Mouse (Mus musculus) myocyte (in vitro differentiated cells): ENCODE data around the gene Bace1. TPM values are rescaled to one million over a fixed set of nuclear protein-coding genes. Genes with fewer than 3 reads are reported as not detected.
A peak's percentile ranks its signal among the peaks of the same experiment; 100 is the strongest.

Experiments used
- H3K27me3 ChIP-seq: one replicate; pipeline ENCODE4 v1.6.1; 2011; ENCODE audit not compliant: control insufficient read depth, insufficient read depth, insufficient read length
- H3K36me3 ChIP-seq: one replicate; pipeline ENCODE4 v1.6.1; 2011; ENCODE audit not compliant: control insufficient read depth, insufficient read depth
- H3K4me2 ChIP-seq: one replicate; pipeline ENCODE4 v1.6.1; 2011; ENCODE audit warnings: low read depth, control low read depth
- H3K4me3 ChIP-seq: one replicate; pipeline ENCODE4 v1.5.1; 2011; ENCODE audit warnings: mild to moderate bottlenecking, control low read depth, moderate library complexity
- H3K79me2 ChIP-seq: one replicate; pipeline ENCODE4 v1.6.1; 2011; ENCODE audit not compliant: control insufficient read depth, insufficient read depth
- H3ac ChIP-seq: one replicate; pipeline ENCODE4 v1.6.1; 2011; ENCODE audit not compliant: control insufficient read depth, insufficient read length
- CEBPB ChIP-seq: IDR thresholded peaks from 2 replicates; pipeline ENCODE4 v1.6.1; 2011; ENCODE audit warnings: mild to moderate bottlenecking, moderate library complexity; ENCODE audit not compliant: poor library complexity, insufficient read depth, severe bottlenecking
- E2F4 ChIP-seq: IDR thresholded peaks from one replicate; pipeline ENCODE4 v1.6.1; 2011; ENCODE audit warnings: mild to moderate bottlenecking, control low read depth, moderate library complexity; ENCODE audit not compliant: insufficient read depth
- MAX ChIP-seq: IDR thresholded peaks from one replicate; pipeline ENCODE4 v1.6.1; 2011; ENCODE audit warnings: low read depth, mild to moderate bottlenecking, control low read depth
- MYOD1 ChIP-seq, 3 experiments: IDR thresholded peaks; one replicate each; pipeline ENCODE4 v1.6.1; 2011; ENCODE audit warnings: control low read depth in 2 of 3, low read depth in 2 of 3, mild to moderate bottlenecking in 2 of 3, moderate library complexity in 1 of 3; ENCODE audit not compliant: insufficient read length in 2 of 3, control insufficient read depth in 1 of 3
- MYOG ChIP-seq, 3 experiments: IDR thresholded peaks; one replicate each; pipeline ENCODE4 v1.6.1; 2011; ENCODE audit warnings: control low read depth in 2 of 3, low read depth in 2 of 3, mild to moderate bottlenecking in 2 of 3; ENCODE audit not compliant: insufficient read length in 2 of 3, control insufficient read depth in 1 of 3, insufficient read depth in 1 of 3
- POLR2A ChIP-seq: IDR thresholded peaks from one replicate; pipeline ENCODE4 v1.6.1; 2011; ENCODE audit warnings: low read depth, mild to moderate bottlenecking, control low read depth, moderate library complexity; ENCODE audit not compliant: insufficient read length
- POLR2AphosphoS2 ChIP-seq: IDR thresholded peaks from one replicate; pipeline ENCODE4 v1.6.1; 2011; ENCODE audit warnings: low read depth, control low read depth; ENCODE audit not compliant: insufficient read length
- REST ChIP-seq: IDR thresholded peaks from one replicate; pipeline ENCODE4 v1.6.1; 2011; ENCODE audit warnings: mild to moderate bottlenecking, control low read depth, moderate library complexity; ENCODE audit not compliant: insufficient read depth, insufficient read length
- SRF ChIP-seq: IDR thresholded peaks from one replicate; pipeline ENCODE4 v1.6.1; 2011; ENCODE audit warnings: low read depth; ENCODE audit not compliant: control insufficient read depth, insufficient read length
- TCF12 ChIP-seq: IDR thresholded peaks from one replicate; pipeline ENCODE4 v1.6.1; 2011; ENCODE audit warnings: mild to moderate bottlenecking, control low read depth; ENCODE audit not compliant: poor library complexity, insufficient read depth, severe bottlenecking
- TCF3 ChIP-seq: IDR thresholded peaks from one replicate; pipeline ENCODE4 v1.6.1; 2011; ENCODE audit warnings: low read depth, control low read depth; ENCODE audit not compliant: insufficient read length
- USF1 ChIP-seq: IDR thresholded peaks from one replicate; pipeline ENCODE4 v1.6.1; 2011; ENCODE audit warnings: low read depth, mild to moderate bottlenecking, control low read depth, moderate library complexity
- polyA plus RNA-seq: library from polyadenylated mRNA; unstranded; fragments of >200 nt; fragmentation: generic; extraction: Trizol; gene quantifications from one replicate; pipeline ENCODE4 v1.2.1, GENCODE M21; 2012; ENCODE audit warnings: missing spikeins

Gene Bace1
- polyA plus RNA-seq, 1 experiment, result 14.5 TPM

DNA sequence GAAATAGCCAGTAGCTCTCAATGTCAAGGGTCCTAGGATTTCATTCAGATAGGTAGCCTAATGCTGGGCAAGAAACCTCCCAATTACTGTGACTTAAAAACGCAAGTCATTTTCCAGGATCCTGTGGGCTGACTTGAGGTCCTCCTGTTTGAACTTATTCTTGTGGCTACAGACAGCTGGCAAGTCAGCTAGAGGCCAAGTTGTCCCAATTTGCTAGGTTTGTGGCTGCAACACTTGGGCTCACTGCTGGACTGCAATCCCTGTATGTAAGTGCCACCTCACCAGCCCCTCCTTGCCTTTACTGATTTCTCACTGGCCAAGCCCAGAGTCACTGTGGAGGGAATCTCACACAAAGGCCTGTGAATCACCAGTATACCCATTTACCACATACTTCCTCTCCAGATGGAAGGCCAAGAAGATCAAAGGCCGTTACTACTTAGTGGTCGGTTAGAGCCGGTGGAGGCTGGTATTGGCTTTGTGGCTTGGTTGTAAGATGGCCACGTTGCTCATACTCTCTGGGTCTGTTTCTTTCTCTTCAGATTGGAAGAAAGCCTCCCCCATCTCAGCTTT lies 8.6 kb downstream of the Bace1 start:
- H3K4me3 ChIP-seq, result no peak overlapping the region
- no peaks in the 10 kb centered on the region for H3K36me3 ChIP-seq
- H3K4me2 ChIP-seq, result peak overlapping the region; percentile 78
- peaks cover 9% of the 10 kb centered on the region for H3K79me2 ChIP-seq
- H3ac ChIP-seq, result no peak overlapping the region
- TF ChIP-seq CEBPB, result 0 out of 2 replicates have a peak, but pooled peaks have one; percentile 7
- peak in 1 of 3 experiments; percentile 59 for TF ChIP-seq MYOG (IDR thresholded peaks at IDR 0.05; ENCODE audit: control insufficient read depth in 1 of 3, insufficient read depth in 1 of 3, insufficient read length in 2 of 3, low read depth in 2 of 3)
- no peak for TF ChIP-seq TCF3
- TF ChIP-seq SRF, result no peak
- TF ChIP-seq USF1, result no peak
- no peak for TF ChIP-seq POLR2A
- peak in 2 of 3 experiments; percentile 43 to 59 for TF ChIP-seq MYOD1 (IDR thresholded peaks at IDR 0.05; ENCODE audit: control insufficient read depth in 1 of 3, insufficient read length in 2 of 3, low read depth in 2 of 3)
- no peaks in the 10 kb centered on the region for H3K27me3 ChIP-seq

DNA sequence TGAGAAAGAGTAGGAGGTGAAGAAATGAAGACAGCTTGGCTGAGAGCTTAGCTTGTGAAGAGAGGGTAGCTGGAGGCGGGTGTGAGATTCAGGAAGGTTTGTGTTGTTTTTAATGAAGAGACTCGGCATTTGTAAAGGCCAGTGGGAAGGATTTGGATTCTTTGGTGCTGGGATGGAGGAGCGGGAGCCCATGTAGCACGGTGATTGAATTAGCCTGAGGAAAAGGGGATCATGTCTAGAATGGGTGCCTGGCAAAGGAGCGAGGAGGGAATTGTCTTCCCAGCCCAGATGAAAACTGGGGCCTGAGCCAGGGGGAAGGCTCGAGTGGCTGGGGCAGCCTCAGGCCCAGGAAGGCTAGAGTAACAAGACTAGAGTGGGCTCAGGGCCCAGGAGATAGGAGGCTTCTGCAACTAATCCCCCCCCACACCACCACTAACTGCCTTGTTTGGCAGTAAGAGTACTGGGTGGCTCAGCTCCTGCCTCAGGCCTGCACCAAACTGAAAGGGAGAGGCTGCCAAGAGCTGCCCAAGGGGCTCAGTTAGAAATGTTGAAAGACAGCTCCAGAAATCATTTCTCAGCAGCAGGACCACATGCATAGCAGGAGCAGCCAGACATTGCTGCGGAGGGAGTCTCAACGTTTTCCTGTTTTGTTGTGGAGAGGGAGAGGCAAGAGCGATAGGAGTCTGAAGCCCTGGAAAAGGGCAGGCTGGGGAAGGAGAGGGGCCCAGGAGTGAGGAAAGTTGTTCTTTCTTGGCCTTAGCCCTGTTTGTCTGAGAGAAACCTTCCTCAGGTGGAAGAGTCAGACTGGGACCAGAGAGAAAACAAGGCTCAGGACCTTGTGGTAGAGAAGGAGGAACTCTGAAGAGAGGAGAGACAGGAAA lies 11.4 kb downstream of the Bace1 start:
- TF ChIP-seq POLR2A, result no peak
- no peak for TF ChIP-seq REST
- no peak for TF ChIP-seq USF1
- no peak for TF ChIP-seq MYOD1 (IDR thresholded peaks at IDR 0.05; ENCODE audit: control insufficient read depth in 1 of 3, insufficient read length in 2 of 3, low read depth in 2 of 3)
- TF ChIP-seq TCF12, result no peak
- no peak for TF ChIP-seq E2F4
- TF ChIP-seq TCF3, result no peak
- no peak for TF ChIP-seq POLR2AphosphoS2
- no peak for TF ChIP-seq SRF
- TF ChIP-seq CEBPB, result no peak
- TF ChIP-seq MYOG (IDR thresholded peaks at IDR 0.05; ENCODE audit: control insufficient read depth in 1 of 3, insufficient read depth in 1 of 3, insufficient read length in 2 of 3, low read depth in 2 of 3), result no peak
- H3K4me3 ChIP-seq, result no peak overlapping the region
- no peaks in the 10 kb centered on the region for H3K27me3 ChIP-seq
- no peaks in the 10 kb centered on the region for H3K79me2 ChIP-seq
- no peak overlapping the region for H3ac ChIP-seq
- H3K4me2 ChIP-seq, result no peak overlapping the region
- H3K36me3 ChIP-seq, result no peaks in the 10 kb centered on the region

- Histone ChIP-seq H3ac (no peak overlapping the region), H3K27me3 (no peaks in the 10 kb centered on the region), H3K4me3 (no peak overlapping the region), H3K36me3 (no peaks in the 10 kb centered on the region), H3K79me2 (no peaks in the 10 kb centered on the region), H3K4me2 (no peak overlapping the region)
- TF ChIP-seq MYOG (IDR thresholded peaks at IDR 0.05; ENCODE audit: control insufficient read depth in 1 of 3, insufficient read depth in 1 of 3, insufficient read length in 2 of 3, low read depth in 2 of 3) (no peak), TCF12 (no peak), TCF3 (no peak), CEBPB (no peak), E2F4 (no peak), POLR2A (no peak), REST (no peak), MYOD1 (IDR thresholded peaks at IDR 0.05; ENCODE audit: control insufficient read depth in 1 of 3, insufficient read length in 2 of 3, low read depth in 2 of 3) (no peak), SRF (no peak), USF1 (no peak), POLR2AphosphoS2 (no peak), MAX (no peak)
Observed at GRCm38 (mm10) chr9:45850528-45851155, 12.3 kb downstream of the Bace1 start.

DNA sequence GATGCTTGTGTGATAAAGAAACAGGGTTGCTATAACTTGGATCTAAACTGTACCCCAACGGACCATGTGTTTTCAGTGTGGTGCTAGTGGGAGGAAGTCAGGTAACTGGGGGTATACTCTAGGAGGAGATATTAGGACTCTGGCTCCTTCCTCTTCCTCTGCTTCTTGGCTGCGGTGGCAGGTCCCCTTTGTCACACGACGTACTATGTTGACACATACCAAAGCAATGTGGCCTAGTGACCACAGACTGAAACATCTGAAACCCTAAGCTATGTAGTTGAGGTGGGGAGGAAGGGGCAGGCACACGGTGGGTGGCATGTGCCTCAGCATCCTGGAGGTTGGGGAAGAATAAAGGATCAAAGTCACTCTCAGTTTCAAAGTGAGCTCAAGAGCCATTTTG lies 12.9 kb downstream of the Bace1 start:
- no peaks in the 10 kb centered on the region for H3K27me3 ChIP-seq
- no peak overlapping the region for H3K4me3 ChIP-seq
- H3K79me2 ChIP-seq, result no peaks in the 10 kb centered on the region
- H3ac ChIP-seq, result no peak overlapping the region
- H3K4me2 ChIP-seq, result no peak overlapping the region
- no peaks in the 10 kb centered on the region for H3K36me3 ChIP-seq
- no peak for TF ChIP-seq E2F4
- TF ChIP-seq POLR2A, result no peak
- no peak for TF ChIP-seq MAX
- TF ChIP-seq POLR2AphosphoS2, result no peak
- no peak for TF ChIP-seq SRF
- TF ChIP-seq REST, result no peak
- no peak for TF ChIP-seq MYOD1 (IDR thresholded peaks at IDR 0.05; ENCODE audit: control insufficient read depth in 1 of 3, insufficient read length in 2 of 3, low read depth in 2 of 3)
- no peak for TF ChIP-seq TCF12
- no peak for TF ChIP-seq MYOG (IDR thresholded peaks at IDR 0.05; ENCODE audit: control insufficient read depth in 1 of 3, insufficient read depth in 1 of 3, insufficient read length in 2 of 3, low read depth in 2 of 3)
- TF ChIP-seq USF1, result no peak
- no peak for TF ChIP-seq CEBPB
- no peak for TF ChIP-seq TCF3
